Mouse (Mus musculus): ENCODE data around the gene Pde4d. TPM values are rescaled to one million over a fixed set of nuclear protein-coding genes. Genes with fewer than 3 reads are reported as not detected.

Pde4d gene
- polyA plus RNA-seq, 1 experiment from 2014 or later = 19.0 TPM

GRCm38 (mm10) chr13:108921146-108921545 is 471.4 kb downstream of the Pde4d start:
- H3K36me3 ChIP-seq (ENCODE audit: control insufficient read depth, insufficient read depth, low read length) = no peaks in the 10 kb centered on the region
- 70% methylated on average over 4 of the region's 4 CpGs for WGBS
- no peak overlapping the region for H3K27ac ChIP-seq (ENCODE audit: low read depth, low read length)
- H3K4me2 ChIP-seq = no peak overlapping the region
- H3K4me3 ChIP-seq (ENCODE audit: low read depth, low read length) = no peak overlapping the region
- no peaks in the 10 kb centered on the region for H3K4me1 ChIP-seq (replicated peaks; ENCODE audit: control insufficient read depth, insufficient read depth, low read length)
- no peak for DNase-seq (ENCODE audit: low spot score)
- H3K9ac ChIP-seq (ENCODE audit: low read depth, low read length) = no peak overlapping the region
- no peaks in the 10 kb centered on the region for H3K27me3 ChIP-seq (replicated peaks; ENCODE audit: control insufficient read depth, insufficient read depth, low read length)
- no peak for ATAC-seq (replicated peaks; ENCODE audit: low FRiP score)
- H3K9me3 ChIP-seq (ENCODE audit: control insufficient read depth, low read length) = no peaks in the 10 kb centered on the region

GRCm38 (mm10) chr13:108934854-108935253 is 485.1 kb downstream of the Pde4d start:
- no peak overlapping the region for H3K27ac ChIP-seq (ENCODE audit: low read depth, low read length)
- no peak for ATAC-seq (replicated peaks; ENCODE audit: low FRiP score)
- no peaks in the 10 kb centered on the region for H3K4me1 ChIP-seq (replicated peaks; ENCODE audit: control insufficient read depth, insufficient read depth, low read length)
- no peak overlapping the region for H3K4me3 ChIP-seq (ENCODE audit: low read depth, low read length)
- no peak for DNase-seq (ENCODE audit: low spot score)
- H3K36me3 ChIP-seq (ENCODE audit: control insufficient read depth, insufficient read depth, low read length) = no peaks in the 10 kb centered on the region
- H3K27me3 ChIP-seq (replicated peaks; ENCODE audit: control insufficient read depth, insufficient read depth, low read length) = no peaks in the 10 kb centered on the region
- no peak overlapping the region for H3K4me2 ChIP-seq
- H3K9ac ChIP-seq (ENCODE audit: low read depth, low read length) = no peak overlapping the region
- 92% methylated on average over 3 of the region's 3 CpGs for WGBS
- no peaks in the 10 kb centered on the region for H3K9me3 ChIP-seq (ENCODE audit: control insufficient read depth, low read length)

GRCm38 (mm10) chr13:108937272-108937671 is 487.5 kb downstream of the Pde4d start:
- 58% methylated on average over 2 of the region's 2 CpGs for WGBS
- Histone ChIP-seq H3K4me2 (no peak overlapping the region), H3K9ac (ENCODE audit: low read depth, low read length) (no peak overlapping the region), H3K4me3 (ENCODE audit: low read depth, low read length) (no peak overlapping the region), H3K27ac (ENCODE audit: low read depth, low read length) (no peak overlapping the region), H3K27me3 (replicated peaks; ENCODE audit: control insufficient read depth, insufficient read depth, low read length) (no peaks in the 10 kb centered on the region), H3K9me3 (ENCODE audit: control insufficient read depth, low read length) (no peaks in the 10 kb centered on the region), H3K36me3 (ENCODE audit: control insufficient read depth, insufficient read depth, low read length) (no peaks in the 10 kb centered on the region), H3K4me1 (replicated peaks; ENCODE audit: control insufficient read depth, insufficient read depth, low read length) (no peaks in the 10 kb centered on the region)
- DNase-seq (ENCODE audit: low spot score) (no peak), ATAC-seq (replicated peaks; ENCODE audit: low FRiP score) (no peak; the same call in 1 of the 2 replicates)

- DNase-seq (ENCODE audit: low spot score) = no peak
- 89% methylated on average over 1 of the region's 1 CpGs for WGBS
- Histone ChIP-seq H3K27me3 (replicated peaks; ENCODE audit: control insufficient read depth, insufficient read depth, low read length) (no peaks in the 10 kb centered on the region), H3K9me3 (ENCODE audit: control insufficient read depth, low read length) (no peaks in the 10 kb centered on the region), H3K27ac (ENCODE audit: low read depth, low read length) (no peak overlapping the region), H3K4me1 (replicated peaks; ENCODE audit: control insufficient read depth, insufficient read depth, low read length) (no peaks in the 10 kb centered on the region), H3K4me2 (no peak overlapping the region), H3K4me3 (ENCODE audit: low read depth, low read length) (no peak overlapping the region), H3K9ac (ENCODE audit: low read depth, low read length) (no peak overlapping the region), H3K36me3 (ENCODE audit: control insufficient read depth, insufficient read depth, low read length) (no peaks in the 10 kb centered on the region)
- no peak for ATAC-seq (replicated peaks; ENCODE audit: low FRiP score)
Observed at GRCm38 (mm10) chr13:108952911-108953310, 503.2 kb downstream of the Pde4d start.

- Histone ChIP-seq H3K4me1 (replicated peaks; ENCODE audit: control insufficient read depth, insufficient read depth, low read length) (no peaks in the 10 kb centered on the region), H3K27ac (ENCODE audit: low read depth, low read length) (no peak overlapping the region), H3K4me3 (ENCODE audit: low read depth, low read length) (no peak overlapping the region), H3K9me3 (ENCODE audit: control insufficient read depth, low read length) (no peaks in the 10 kb centered on the region), H3K36me3 (ENCODE audit: control insufficient read depth, insufficient read depth, low read length) (no peaks in the 10 kb centered on the region), H3K27me3 (replicated peaks; ENCODE audit: control insufficient read depth, insufficient read depth, low read length) (no peaks in the 10 kb centered on the region), H3K4me2 (no peak overlapping the region), H3K9ac (ENCODE audit: low read depth, low read length) (no peak overlapping the region)
- 43% methylated on average over 4 of the region's 4 CpGs for WGBS
- ATAC-seq (replicated peaks; ENCODE audit: low FRiP score) = peak; percentile 41; the same call in 1 of the 2 replicates
- DNase-seq (ENCODE audit: low spot score) = no peak
Observed at GRCm38 (mm10) chr13:108956059-108956458, 506.3 kb downstream of the Pde4d start.

- Histone ChIP-seq H3K27me3 (replicated peaks; ENCODE audit: control insufficient read depth, insufficient read depth, low read length) (no peaks in the 10 kb centered on the region), H3K27ac (ENCODE audit: low read depth, low read length) (no peak overlapping the region), H3K9me3 (ENCODE audit: control insufficient read depth, low read length) (no peaks in the 10 kb centered on the region), H3K36me3 (ENCODE audit: control insufficient read depth, insufficient read depth, low read length) (no peaks in the 10 kb centered on the region), H3K4me3 (ENCODE audit: low read depth, low read length) (no peak overlapping the region), H3K4me1 (replicated peaks; ENCODE audit: control insufficient read depth, insufficient read depth, low read length) (no peaks in the 10 kb centered on the region), H3K4me2 (no peak overlapping the region), H3K9ac (ENCODE audit: low read depth, low read length) (no peak overlapping the region)
- no peak for DNase-seq (ENCODE audit: low spot score)
- ATAC-seq (replicated peaks; ENCODE audit: low FRiP score) = no peak
- 71% methylated on average over 2 of the region's 2 CpGs for WGBS
Observed at GRCm38 (mm10) chr13:108964056-108964455, 514.3 kb downstream of the Pde4d start.

GRCm38 (mm10) chr13:108981144-108981543 is 531.4 kb downstream of the Pde4d start:
- no peaks in the 10 kb centered on the region for H3K36me3 ChIP-seq (ENCODE audit: control insufficient read depth, insufficient read depth, low read length)
- H3K4me2 ChIP-seq = no peak overlapping the region
- H3K4me3 ChIP-seq (ENCODE audit: low read depth, low read length) = no peak overlapping the region
- H3K4me1 ChIP-seq (replicated peaks; ENCODE audit: control insufficient read depth, insufficient read depth, low read length) = no peaks in the 10 kb centered on the region
- no peak for ATAC-seq (replicated peaks; ENCODE audit: low FRiP score)
- no peak for DNase-seq (ENCODE audit: low spot score)
- no peak overlapping the region for H3K27ac ChIP-seq (ENCODE audit: low read depth, low read length)
- no peaks in the 10 kb centered on the region for H3K9me3 ChIP-seq (ENCODE audit: control insufficient read depth, low read length)
- no peaks in the 10 kb centered on the region for H3K27me3 ChIP-seq (replicated peaks; ENCODE audit: control insufficient read depth, insufficient read depth, low read length)
- WGBS = 93% methylated on average over 1 of the region's 1 CpGs
- H3K9ac ChIP-seq (ENCODE audit: low read depth, low read length) = no peak overlapping the region

GRCm38 (mm10) chr13:108998739-108999138 is 549.0 kb downstream of the Pde4d start:
- Histone ChIP-seq H3K4me3 (ENCODE audit: low read depth, low read length) (no peak overlapping the region), H3K9ac (ENCODE audit: low read depth, low read length) (no peak overlapping the region), H3K9me3 (ENCODE audit: control insufficient read depth, low read length) (no peaks in the 10 kb centered on the region), H3K4me1 (replicated peaks; ENCODE audit: control insufficient read depth, insufficient read depth, low read length) (no peaks in the 10 kb centered on the region), H3K4me2 (no peak overlapping the region), H3K36me3 (ENCODE audit: control insufficient read depth, insufficient read depth, low read length) (no peaks in the 10 kb centered on the region), H3K27me3 (replicated peaks; ENCODE audit: control insufficient read depth, insufficient read depth, low read length) (no peaks in the 10 kb centered on the region), H3K27ac (ENCODE audit: low read depth, low read length) (no peak overlapping the region)
- 71% methylated on average over 2 of the region's 2 CpGs for WGBS
- ATAC-seq (replicated peaks; ENCODE audit: low FRiP score) (no peak), DNase-seq (ENCODE audit: low spot score) (no peak)

- Histone ChIP-seq H3K4me2 (no peak overlapping the region), H3K9me3 (ENCODE audit: control insufficient read depth, low read length) (no peaks in the 10 kb centered on the region), H3K4me1 (replicated peaks; ENCODE audit: control insufficient read depth, insufficient read depth, low read length) (no peaks in the 10 kb centered on the region), H3K27me3 (replicated peaks; ENCODE audit: control insufficient read depth, insufficient read depth, low read length) (no peaks in the 10 kb centered on the region), H3K9ac (ENCODE audit: low read depth, low read length) (no peak overlapping the region), H3K36me3 (ENCODE audit: control insufficient read depth, insufficient read depth, low read length) (no peaks in the 10 kb centered on the region), H3K4me3 (ENCODE audit: low read depth, low read length) (no peak overlapping the region), H3K27ac (ENCODE audit: low read depth, low read length) (no peak overlapping the region)
- ATAC-seq (replicated peaks; ENCODE audit: low FRiP score) (no peak), DNase-seq (ENCODE audit: low spot score) (no peak)
- WGBS = 65% methylated on average over 1 of the region's 1 CpGs
Observed at GRCm38 (mm10) chr13:109024703-109025102, 575.0 kb downstream of the Pde4d start.
